Mouse (Mus musculus): ENCODE results near the gene Camk1d. TPM values are rescaled to one million over a fixed set of nuclear protein-coding genes. Genes with fewer than 3 reads are reported as not detected.

Gene Camk1d
- polyA plus RNA-seq, 1 experiment = 13.2 TPM

DNA sequence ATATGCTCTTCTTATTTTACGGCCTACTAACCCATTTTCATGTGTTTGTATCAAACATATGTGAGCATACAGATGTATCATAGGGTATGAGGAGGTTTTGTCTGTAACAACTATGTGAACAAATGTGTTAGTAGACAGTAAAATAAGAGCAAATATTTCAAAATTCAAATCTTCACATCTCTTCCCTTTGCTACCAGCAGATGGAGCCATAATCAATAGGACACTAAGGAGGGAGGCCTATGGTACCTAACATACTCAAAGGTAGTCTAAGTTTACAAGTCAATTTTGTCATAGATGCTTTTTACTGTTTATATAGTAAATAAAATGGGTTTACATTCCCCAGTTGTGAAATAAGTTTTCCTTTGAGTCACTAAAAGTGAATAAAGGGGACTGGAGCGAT, 262.7 kb downstream of the Camk1d start:
- TF ChIP-seq CTCF (IDR thresholded peaks at IDR 0.05; ENCODE audit: borderline replicate concordance, control insufficient read depth, extremely low read depth, insufficient read depth, low read length, poor library complexity) (no peak), POLR2A (IDR thresholded peaks at IDR 0.05; ENCODE audit: control insufficient read depth, extremely low read depth, insufficient read depth, low read length, poor library complexity) (no peak)
- peak; percentile 24 for DNase-seq
- Histone ChIP-seq H3K4me1 (replicated peaks; ENCODE audit: control insufficient read depth, insufficient read depth, low read length) (no peaks in the 10 kb centered on the region), H3K27me3 (ENCODE audit: control insufficient read depth, insufficient read depth, low read length) (no peaks in the 10 kb centered on the region), H3K4me3 (ENCODE audit: control insufficient read depth, insufficient read depth, low read length) (no peak overlapping the region), H3K36me3 (ENCODE audit: control insufficient read depth, insufficient read depth, low read length) (no peaks in the 10 kb centered on the region), H3K27ac (ENCODE audit: control insufficient read depth, insufficient read depth, low read length) (no peak overlapping the region)
- 100% methylated on average over 2 of the region's 2 CpGs for WGBS

DNA sequence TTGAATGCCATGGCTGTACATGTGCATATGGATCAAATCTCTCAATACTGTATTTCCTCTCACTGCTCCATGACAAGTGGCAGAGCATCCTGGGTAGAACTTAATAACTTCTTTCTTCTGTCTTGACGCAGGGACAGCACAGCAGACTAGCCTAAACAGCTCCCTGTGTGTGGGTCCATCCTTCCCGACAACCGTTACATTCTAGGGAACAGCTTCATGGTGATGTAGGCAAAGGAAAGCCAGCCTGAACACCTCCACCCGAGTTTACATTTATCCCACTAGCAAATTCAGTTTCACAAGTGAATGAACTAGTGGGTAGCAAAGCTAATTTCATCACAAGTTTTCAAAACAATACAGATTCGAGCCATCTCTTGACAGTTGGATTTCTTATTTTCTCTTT, 269.0 kb downstream of the Camk1d start:
- WGBS = 96% methylated on average over 5 of the region's 5 CpGs
- DNase-seq = no peak
- H3K4me3 ChIP-seq (ENCODE audit: control insufficient read depth, insufficient read depth, low read length) = no peak overlapping the region
- H3K27me3 ChIP-seq (ENCODE audit: control insufficient read depth, insufficient read depth, low read length) = no peaks in the 10 kb centered on the region
- H3K4me1 ChIP-seq (replicated peaks; ENCODE audit: control insufficient read depth, insufficient read depth, low read length) = no peaks in the 10 kb centered on the region
- no peaks in the 10 kb centered on the region for H3K36me3 ChIP-seq (ENCODE audit: control insufficient read depth, insufficient read depth, low read length)
- no peak for TF ChIP-seq CTCF (IDR thresholded peaks at IDR 0.05; ENCODE audit: borderline replicate concordance, control insufficient read depth, extremely low read depth, insufficient read depth, low read length, poor library complexity)
- no peak overlapping the region for H3K27ac ChIP-seq (ENCODE audit: control insufficient read depth, insufficient read depth, low read length)

- no peak for DNase-seq
- no peaks in the 10 kb centered on the region for H3K36me3 ChIP-seq (ENCODE audit: control insufficient read depth, insufficient read depth, low read length)
- 90% methylated on average over 2 of the region's 2 CpGs for WGBS
- no peak for TF ChIP-seq POLR2A (IDR thresholded peaks at IDR 0.05; ENCODE audit: control insufficient read depth, extremely low read depth, insufficient read depth, low read length, poor library complexity)
- TF ChIP-seq CTCF (IDR thresholded peaks at IDR 0.05; ENCODE audit: borderline replicate concordance, control insufficient read depth, extremely low read depth, insufficient read depth, low read length, poor library complexity) = no peak
- H3K27ac ChIP-seq (ENCODE audit: control insufficient read depth, insufficient read depth, low read length) = no peak overlapping the region
- no peak overlapping the region for H3K4me3 ChIP-seq (ENCODE audit: control insufficient read depth, insufficient read depth, low read length)
- H3K27me3 ChIP-seq (ENCODE audit: control insufficient read depth, insufficient read depth, low read length) = no peaks in the 10 kb centered on the region
- no peaks in the 10 kb centered on the region for H3K4me1 ChIP-seq (replicated peaks; ENCODE audit: control insufficient read depth, insufficient read depth, low read length)
Measured at GRCm38 (mm10) chr2:5437690-5438089, 276.6 kb downstream of the Camk1d start.

DNA sequence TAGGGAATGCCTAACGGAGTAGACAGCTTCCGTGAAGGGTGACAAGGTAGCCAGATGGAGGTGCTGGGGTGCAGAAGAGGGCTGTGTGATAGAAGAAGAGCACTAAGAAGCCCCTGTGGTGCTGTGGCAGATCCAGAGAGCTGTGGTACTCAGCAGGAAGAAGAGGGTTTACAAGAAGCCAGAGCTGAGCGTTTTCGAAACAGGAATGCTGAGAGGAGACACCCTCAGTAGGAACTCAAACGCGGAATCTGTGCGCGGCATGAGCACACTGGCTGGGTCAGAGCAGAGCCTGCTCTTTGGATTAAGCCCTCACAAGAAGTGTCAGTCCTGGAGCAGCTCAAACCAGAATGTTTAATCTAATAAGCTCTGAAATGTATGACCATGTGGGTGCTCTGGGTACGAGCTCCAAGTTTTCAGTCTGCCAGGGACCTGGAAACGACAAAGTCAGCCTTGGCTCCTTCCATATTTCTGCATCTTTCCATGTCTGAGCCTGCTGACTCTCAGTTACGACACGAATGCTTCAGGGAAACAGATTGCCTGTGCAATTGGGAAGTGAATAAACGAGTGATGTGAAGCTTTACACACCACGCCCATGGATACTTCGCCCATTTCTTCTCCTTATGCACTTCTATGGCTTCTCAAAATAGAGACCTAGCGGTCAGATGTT, 278.6 kb downstream of the Camk1d start:
- H3K4me3 ChIP-seq (ENCODE audit: control insufficient read depth, insufficient read depth, low read length) = no peak overlapping the region
- no peaks in the 10 kb centered on the region for H3K4me1 ChIP-seq (replicated peaks; ENCODE audit: control insufficient read depth, insufficient read depth, low read length)
- no peaks in the 10 kb centered on the region for H3K36me3 ChIP-seq (ENCODE audit: control insufficient read depth, insufficient read depth, low read length)
- H3K27me3 ChIP-seq (ENCODE audit: control insufficient read depth, insufficient read depth, low read length) = no peaks in the 10 kb centered on the region
- no peak for TF ChIP-seq POLR2A (IDR thresholded peaks at IDR 0.05; ENCODE audit: control insufficient read depth, extremely low read depth, insufficient read depth, low read length, poor library complexity)
- no peak for TF ChIP-seq CTCF (IDR thresholded peaks at IDR 0.05; ENCODE audit: borderline replicate concordance, control insufficient read depth, extremely low read depth, insufficient read depth, low read length, poor library complexity)
- no peak overlapping the region for H3K27ac ChIP-seq (ENCODE audit: control insufficient read depth, insufficient read depth, low read length)
- DNase-seq = no peak
- 85% methylated on average over 16 of the region's 16 CpGs for WGBS

DNA sequence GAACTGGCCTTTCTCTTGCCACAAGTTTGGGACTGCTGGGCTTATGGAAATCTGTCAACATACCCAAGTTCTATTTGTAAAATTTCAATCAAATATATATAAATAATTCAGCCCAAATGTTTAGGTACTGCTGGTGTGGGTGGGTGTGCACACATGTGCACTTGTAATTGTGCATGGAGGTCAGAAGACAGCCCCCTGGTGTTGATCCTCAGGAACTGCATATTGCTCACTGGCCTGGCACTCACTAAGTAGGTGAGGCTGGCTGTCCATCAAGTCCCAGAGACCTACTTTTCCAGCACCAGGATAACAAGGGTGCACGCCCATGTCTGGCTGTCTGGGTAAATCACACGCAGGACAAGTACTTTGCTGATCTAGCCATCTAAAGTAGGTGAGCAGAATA, 283.0 kb downstream of the Camk1d start:
- Histone ChIP-seq H3K27me3 (ENCODE audit: control insufficient read depth, insufficient read depth, low read length) (no peaks in the 10 kb centered on the region), H3K36me3 (ENCODE audit: control insufficient read depth, insufficient read depth, low read length) (no peaks in the 10 kb centered on the region), H3K4me1 (replicated peaks; ENCODE audit: control insufficient read depth, insufficient read depth, low read length) (no peaks in the 10 kb centered on the region), H3K27ac (ENCODE audit: control insufficient read depth, insufficient read depth, low read length) (no peak overlapping the region), H3K4me3 (ENCODE audit: control insufficient read depth, insufficient read depth, low read length) (no peak overlapping the region)
- 88% methylated on average over 2 of the region's 2 CpGs for WGBS
- DNase-seq = peak; percentile 21
- TF ChIP-seq CTCF (IDR thresholded peaks at IDR 0.05; ENCODE audit: borderline replicate concordance, control insufficient read depth, extremely low read depth, insufficient read depth, low read length, poor library complexity) (peak; percentile 30; the same call in 1 of the 2 replicates), POLR2A (IDR thresholded peaks at IDR 0.05; ENCODE audit: control insufficient read depth, extremely low read depth, insufficient read depth, low read length, poor library complexity) (no peak)

DNA sequence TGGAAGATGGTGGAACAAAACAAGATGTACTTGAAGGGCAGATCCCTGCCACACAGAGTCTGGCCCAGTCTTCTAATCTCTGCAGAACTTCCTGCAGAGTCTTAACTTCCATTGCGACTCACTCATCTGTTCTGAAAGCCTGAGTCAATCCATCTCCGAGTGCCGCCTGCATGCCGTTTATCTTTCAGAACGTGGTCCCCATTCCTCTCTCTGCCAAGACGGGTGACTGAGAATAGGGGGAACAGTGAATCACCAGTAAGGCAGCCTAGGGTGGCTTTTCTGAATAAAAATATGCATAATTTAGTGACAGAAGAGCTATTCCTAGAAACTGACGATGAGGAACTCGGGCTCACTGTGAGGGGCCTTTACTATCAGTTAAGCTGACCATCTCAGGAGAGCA, 284.4 kb downstream of the Camk1d start:
- no peak for DNase-seq
- Histone ChIP-seq H3K27ac (ENCODE audit: control insufficient read depth, insufficient read depth, low read length) (no peak overlapping the region), H3K4me3 (ENCODE audit: control insufficient read depth, insufficient read depth, low read length) (no peak overlapping the region), H3K36me3 (ENCODE audit: control insufficient read depth, insufficient read depth, low read length) (no peaks in the 10 kb centered on the region), H3K4me1 (replicated peaks; ENCODE audit: control insufficient read depth, insufficient read depth, low read length) (no peaks in the 10 kb centered on the region), H3K27me3 (ENCODE audit: control insufficient read depth, insufficient read depth, low read length) (no peaks in the 10 kb centered on the region)
- TF ChIP-seq CTCF (IDR thresholded peaks at IDR 0.05; ENCODE audit: borderline replicate concordance, control insufficient read depth, extremely low read depth, insufficient read depth, low read length, poor library complexity) = no peak
- no peak for TF ChIP-seq POLR2A (IDR thresholded peaks at IDR 0.05; ENCODE audit: control insufficient read depth, extremely low read depth, insufficient read depth, low read length, poor library complexity)
- 96% methylated on average over 8 of the region's 8 CpGs for WGBS

DNA sequence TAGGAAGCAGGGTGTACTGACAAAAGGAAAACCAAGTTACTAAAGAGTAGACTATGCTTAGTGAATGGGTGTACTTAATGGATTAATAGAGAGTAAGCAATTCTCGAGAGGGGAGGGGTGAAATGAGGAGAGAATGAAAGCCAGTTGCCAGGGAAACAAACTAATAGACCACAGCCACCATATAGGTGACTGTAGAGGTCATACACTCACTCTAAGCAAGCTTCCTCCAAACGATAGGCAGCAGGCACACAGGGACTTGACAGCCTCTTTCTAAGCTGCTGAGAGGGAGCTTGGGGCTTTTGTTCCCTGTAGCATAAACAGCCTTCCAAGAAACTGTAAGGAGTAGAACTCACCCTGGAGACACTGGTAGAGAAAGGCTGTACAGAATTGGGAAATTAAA, 288.2 kb downstream of the Camk1d start:
- no peak for TF ChIP-seq POLR2A (IDR thresholded peaks at IDR 0.05; ENCODE audit: control insufficient read depth, extremely low read depth, insufficient read depth, low read length, poor library complexity)
- TF ChIP-seq CTCF (IDR thresholded peaks at IDR 0.05; ENCODE audit: borderline replicate concordance, control insufficient read depth, extremely low read depth, insufficient read depth, low read length, poor library complexity) = no peak
- H3K36me3 ChIP-seq (ENCODE audit: control insufficient read depth, insufficient read depth, low read length) = no peaks in the 10 kb centered on the region
- H3K27me3 ChIP-seq (ENCODE audit: control insufficient read depth, insufficient read depth, low read length) = no peaks in the 10 kb centered on the region
- 76% methylated on average over 2 of the region's 2 CpGs for WGBS
- H3K4me3 ChIP-seq (ENCODE audit: control insufficient read depth, insufficient read depth, low read length) = no peak overlapping the region
- no peak for DNase-seq
- H3K4me1 ChIP-seq (replicated peaks; ENCODE audit: control insufficient read depth, insufficient read depth, low read length) = no peaks in the 10 kb centered on the region
- H3K27ac ChIP-seq (ENCODE audit: control insufficient read depth, insufficient read depth, low read length) = no peak overlapping the region
